Mouse (Mus musculus): Measurements from ENCODE around the gene Gm20509. TPM values are rescaled to one million over a fixed set of nuclear protein-coding genes. Genes with fewer than 3 reads are reported as not detected.
A peak's percentile ranks its signal among the peaks of the same experiment; 100 is the strongest.
"Not testable (repeated sequence)": the region's sequence is repeated elsewhere in the genome, so short reads cannot be mapped to it uniquely, and the experiment has no call there.

The Gm20509 gene
- polyA plus RNA-seq, 1 experiment from 2014 or later: not detected

- ATAC-seq (replicated peaks; ENCODE audit: extremely low read depth, insufficient read depth, low FRiP score): peak; percentile 96
- peak within 1 kb of the TSS; percentile 93 for H3K9ac ChIP-seq (ENCODE audit: low read length)
- no peaks in the 10 kb centered on the region for H3K9me3 ChIP-seq (replicated peaks; ENCODE audit: control insufficient read depth, low read length)
- H3K4me2 ChIP-seq (ENCODE audit: low read depth, low read length): peak within 1 kb of the TSS; percentile 91
- H3K27me3 ChIP-seq (ENCODE audit: control insufficient read depth, insufficient read depth, low read length): no peaks in the 10 kb centered on the region
- H3K36me3 ChIP-seq (ENCODE audit: control insufficient read depth, insufficient read depth): peaks cover 22% of the 10 kb centered on the region
- under 1% methylated on average over 64 of the region's 64 CpGs for WGBS
- peak within 1 kb of the TSS; percentile 80 for H3K27ac ChIP-seq (ENCODE audit: low read length)
- peaks cover 8% of the 10 kb centered on the region for H3K4me1 ChIP-seq (ENCODE audit: control insufficient read depth, insufficient read depth, low read length)
- peak within 1 kb of the TSS; percentile 100 for H3K4me3 ChIP-seq (ENCODE audit: low read length)
Measured at GRCm38 (mm10) chr9:73112919-73113906, 10.9 kb downstream of the Gm20509 start, which contains the start of gene Rsl24d1. Rsl24d1 (plus strand) TSS chr9:73113426.

GRCm38 (mm10) chr9:73116704-73117103, 14.4 kb downstream of the Gm20509 start:
- not testable (repeated sequence) for H3K4me3 ChIP-seq (ENCODE audit: low read length); ATAC-seq (replicated peaks; ENCODE audit: extremely low read depth, insufficient read depth, low FRiP score); H3K27ac ChIP-seq (ENCODE audit: low read length); H3K27me3 ChIP-seq (ENCODE audit: control insufficient read depth, insufficient read depth, low read length); H3K9ac ChIP-seq (ENCODE audit: low read length); H3K4me1 ChIP-seq (ENCODE audit: control insufficient read depth, insufficient read depth, low read length); H3K9me3 ChIP-seq (replicated peaks; ENCODE audit: control insufficient read depth, low read length); H3K4me2 ChIP-seq (ENCODE audit: low read depth, low read length)
- peaks cover 38% of the 10 kb centered on the region for H3K36me3 ChIP-seq (ENCODE audit: control insufficient read depth, insufficient read depth)
- 89% methylated on average over 5 of the region's 6 CpGs for WGBS

- Histone ChIP-seq H3K9me3 (replicated peaks; ENCODE audit: control insufficient read depth, low read length) (no peaks in the 10 kb centered on the region), H3K4me2 (ENCODE audit: low read depth, low read length) (no peak overlapping the region), H3K36me3 (ENCODE audit: control insufficient read depth, insufficient read depth) (peaks cover 42% of the 10 kb centered on the region), H3K4me3 (ENCODE audit: low read length) (no peak overlapping the region), H3K27me3 (ENCODE audit: control insufficient read depth, insufficient read depth, low read length) (no peaks in the 10 kb centered on the region), H3K9ac (ENCODE audit: low read length) (no peak overlapping the region), H3K4me1 (ENCODE audit: control insufficient read depth, insufficient read depth, low read length) (peaks cover 5% of the 10 kb centered on the region; the same call in 1 of the 2 replicates), H3K27ac (ENCODE audit: low read length) (no peak overlapping the region)
- ATAC-seq (replicated peaks; ENCODE audit: extremely low read depth, insufficient read depth, low FRiP score): no peak
- 79% methylated on average over 4 of the region's 4 CpGs for WGBS
Measured at GRCm38 (mm10) chr9:73118012-73118411, 15.7 kb downstream of the Gm20509 start.

GRCm38 (mm10) chr9:73121735-73122134, 19.5 kb downstream of the Gm20509 start:
- 72% methylated on average over 8 of the region's 8 CpGs for WGBS

GRCm38 (mm10) chr9:73125043-73125570, 22.8 kb downstream of the Gm20509 start:
- Histone ChIP-seq H3K27ac (ENCODE audit: low read length) (no peak overlapping the region), H3K27me3 (ENCODE audit: control insufficient read depth, insufficient read depth, low read length) (no peaks in the 10 kb centered on the region), H3K4me1 (ENCODE audit: control insufficient read depth, insufficient read depth, low read length) (no peaks in the 10 kb centered on the region), H3K9ac (ENCODE audit: low read length) (no peak overlapping the region), H3K9me3 (replicated peaks; ENCODE audit: control insufficient read depth, low read length) (no peaks in the 10 kb centered on the region), H3K4me2 (ENCODE audit: low read depth, low read length) (no peak overlapping the region), H3K36me3 (ENCODE audit: control insufficient read depth, insufficient read depth) (peaks cover 59% of the 10 kb centered on the region), H3K4me3 (ENCODE audit: low read length) (no peak overlapping the region)
- WGBS: 86% methylated on average over 8 of the region's 8 CpGs
- ATAC-seq (replicated peaks; ENCODE audit: extremely low read depth, insufficient read depth, low FRiP score): no peak

More at GRCm38 (mm10) chr9:73121735-73122134, 19.5 kb downstream of the Gm20509 start:
- Histone ChIP-seq H3K4me1 (ENCODE audit: control insufficient read depth, insufficient read depth, low read length) (no peaks in the 10 kb centered on the region), H3K4me3 (ENCODE audit: low read length) (no peak overlapping the region), H3K27me3 (ENCODE audit: control insufficient read depth, insufficient read depth, low read length) (no peaks in the 10 kb centered on the region), H3K9ac (ENCODE audit: low read length) (no peak overlapping the region), H3K4me2 (ENCODE audit: low read depth, low read length) (no peak overlapping the region), H3K27ac (ENCODE audit: low read length) (no peak overlapping the region), H3K36me3 (ENCODE audit: control insufficient read depth, insufficient read depth) (peaks cover 50% of the 10 kb centered on the region), H3K9me3 (replicated peaks; ENCODE audit: control insufficient read depth, low read length) (no peaks in the 10 kb centered on the region)
- ATAC-seq (replicated peaks; ENCODE audit: extremely low read depth, insufficient read depth, low FRiP score): no peak

- no peak overlapping the region for H3K27ac ChIP-seq (ENCODE audit: low read length)
- H3K9ac ChIP-seq (ENCODE audit: low read length): no peak overlapping the region
- WGBS: 73% methylated on average over 2 of the region's 2 CpGs
- H3K27me3 ChIP-seq (ENCODE audit: control insufficient read depth, insufficient read depth, low read length): no peaks in the 10 kb centered on the region
- ATAC-seq (replicated peaks; ENCODE audit: extremely low read depth, insufficient read depth, low FRiP score): no peak
- peaks cover 44% of the 10 kb centered on the region for H3K36me3 ChIP-seq (ENCODE audit: control insufficient read depth, insufficient read depth)
- no peaks in the 10 kb centered on the region for H3K4me1 ChIP-seq (ENCODE audit: control insufficient read depth, insufficient read depth, low read length)
- H3K4me3 ChIP-seq (ENCODE audit: low read length): no peak overlapping the region
- H3K9me3 ChIP-seq (replicated peaks; ENCODE audit: control insufficient read depth, low read length): no peaks in the 10 kb centered on the region
- no peak overlapping the region for H3K4me2 ChIP-seq (ENCODE audit: low read depth, low read length)
Measured at GRCm38 (mm10) chr9:73127457-73127856, 25.2 kb downstream of the Gm20509 start.

- ATAC-seq (replicated peaks; ENCODE audit: extremely low read depth, insufficient read depth, low FRiP score): no peak
- Histone ChIP-seq H3K27me3 (ENCODE audit: control insufficient read depth, insufficient read depth, low read length) (no peaks in the 10 kb centered on the region), H3K9ac (ENCODE audit: low read length) (no peak overlapping the region), H3K9me3 (replicated peaks; ENCODE audit: control insufficient read depth, low read length) (no peaks in the 10 kb centered on the region), H3K4me1 (ENCODE audit: control insufficient read depth, insufficient read depth, low read length) (no peaks in the 10 kb centered on the region), H3K36me3 (ENCODE audit: control insufficient read depth, insufficient read depth) (peaks cover 36% of the 10 kb centered on the region), H3K4me3 (ENCODE audit: low read length) (no peak overlapping the region), H3K27ac (ENCODE audit: low read length) (no peak overlapping the region), H3K4me2 (ENCODE audit: low read depth, low read length) (no peak overlapping the region)
- 71% methylated on average over 8 of the region's 8 CpGs for WGBS
Measured at GRCm38 (mm10) chr9:73129875-73130274, 27.6 kb downstream of the Gm20509 start.

- no peak for ATAC-seq (replicated peaks; ENCODE audit: extremely low read depth, insufficient read depth, low FRiP score)
- Histone ChIP-seq H3K4me3 (ENCODE audit: low read length) (no peak overlapping the region), H3K4me1 (ENCODE audit: control insufficient read depth, insufficient read depth, low read length) (no peaks in the 10 kb centered on the region), H3K4me2 (ENCODE audit: low read depth, low read length) (no peak overlapping the region), H3K9me3 (replicated peaks; ENCODE audit: control insufficient read depth, low read length) (no peaks in the 10 kb centered on the region), H3K9ac (ENCODE audit: low read length) (no peak overlapping the region), H3K27ac (ENCODE audit: low read length) (no peak overlapping the region), H3K27me3 (ENCODE audit: control insufficient read depth, insufficient read depth, low read length) (no peaks in the 10 kb centered on the region), H3K36me3 (ENCODE audit: control insufficient read depth, insufficient read depth) (peaks cover 35% of the 10 kb centered on the region)
- 76% methylated on average over 4 of the region's 4 CpGs for WGBS
Measured at GRCm38 (mm10) chr9:73130529-73130928, 28.3 kb downstream of the Gm20509 start.

- Histone ChIP-seq H3K27me3 (ENCODE audit: control insufficient read depth, insufficient read depth, low read length) (no peaks in the 10 kb centered on the region), H3K36me3 (ENCODE audit: control insufficient read depth, insufficient read depth) (no peaks in the 10 kb centered on the region), H3K4me2 (ENCODE audit: low read depth, low read length) (no peak overlapping the region), H3K4me1 (ENCODE audit: control insufficient read depth, insufficient read depth, low read length) (no peaks in the 10 kb centered on the region), H3K9me3 (replicated peaks; ENCODE audit: control insufficient read depth, low read length) (no peaks in the 10 kb centered on the region), H3K9ac (ENCODE audit: low read length) (no peak overlapping the region), H3K27ac (ENCODE audit: low read length) (no peak overlapping the region), H3K4me3 (ENCODE audit: low read length) (no peak overlapping the region)
- WGBS: 57% methylated on average over 11 of the region's 11 CpGs
- ATAC-seq (replicated peaks; ENCODE audit: extremely low read depth, insufficient read depth, low FRiP score): no peak
Measured at GRCm38 (mm10) chr9:73137341-73137886, 35.1 kb downstream of the Gm20509 start.
